Mouse (Mus musculus) gastrocnemius, adult 2 months (tissue): ENCODE results near the gene Asb12. TPM values are rescaled to one million over a fixed set of nuclear protein-coding genes. Genes with fewer than 3 reads are reported as not detected.

Experiments used
- DNase-seq: peaks from one replicate; pipeline ENCODE4 v3.0.0; 2022
- H3K27ac ChIP-seq: fragments of 200-600 bp; 2 replicates; pipeline ENCODE4 v1.8.1; 2022; ENCODE audit warnings: mild to moderate bottlenecking
- H3K4me3 ChIP-seq: fragments of 200-600 bp; 2 replicates; pipeline ENCODE4 v1.8.1; 2022; ENCODE audit warnings: mild to moderate bottlenecking, moderate library complexity
- CTCF ChIP-seq: fragments of 200-600 bp; IDR thresholded peaks from 2 replicates; pipeline ENCODE4 v1.8.1; 2022; ENCODE audit warnings: antibody characterized with exemption, mild to moderate bottlenecking, moderate library complexity
- intact Hi-C: fragments of 180-260 bp; cut with DNase I; formaldehyde crosslinking; loops from one replicate; pipeline ENCODE4 v1.15.1; 2025
- total RNA-seq, 2 experiments: library from RNA; stranded (reverse); gene quantifications; 2 replicates each; pipeline ENCODE4 v1.2.3; 2021

Asb12 gene
- total RNA-seq, 2 experiments from 2014 or later: 51.1 to 51.7 TPM

DNA sequence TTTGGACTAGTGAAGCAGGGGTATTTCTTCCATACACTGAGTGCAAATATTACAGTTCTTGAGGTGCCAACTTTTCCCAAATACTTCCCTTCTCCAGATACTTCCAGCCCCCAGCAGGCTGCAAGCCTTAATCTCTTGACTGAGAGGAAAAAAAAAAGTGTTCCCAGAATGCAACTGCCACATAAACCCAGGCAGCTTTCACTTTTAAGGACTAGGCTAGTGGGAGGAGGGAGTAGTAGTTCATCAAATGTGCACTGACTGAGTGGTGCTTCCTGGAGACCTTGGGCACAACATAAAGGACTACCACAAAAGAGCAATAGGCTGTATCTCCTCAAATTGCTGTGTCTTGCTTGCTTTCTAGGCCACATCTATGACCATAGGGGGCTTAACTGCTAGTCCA is 116.5 kb downstream of the Asb12 start:
- DNase-seq: no peak
- H3K27ac ChIP-seq: no peak overlapping the region
- H3K4me3 ChIP-seq: no peak overlapping the region
- intact Hi-C loops: no loop called here
- TF ChIP-seq CTCF: no peak

DNA sequence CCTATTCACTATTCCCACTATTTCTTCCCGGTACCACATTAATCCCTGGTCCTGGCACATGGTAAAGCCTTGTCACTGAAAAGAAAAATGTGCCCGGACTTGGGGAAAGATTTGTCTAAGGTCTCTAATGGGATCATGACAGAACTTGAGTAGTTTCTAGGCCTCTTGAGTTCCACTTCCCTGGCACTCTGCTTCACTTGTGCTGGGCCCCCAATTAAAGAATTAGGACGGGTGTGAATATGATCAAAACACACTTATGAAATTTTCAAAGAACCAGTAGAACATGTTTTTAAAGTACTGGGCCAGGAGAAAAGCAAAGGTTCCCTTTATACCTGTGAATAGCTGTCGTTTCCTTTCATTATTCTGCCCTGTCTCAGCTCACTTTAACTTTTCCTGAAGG is 119.3 kb downstream of the Asb12 start:
- no peak for DNase-seq
- intact Hi-C loops: loop anchor here (5.0 kb wide), 1 partner anchor 219 kb away; the partner anchor contains the start of gene Zc4h2
- H3K27ac ChIP-seq: no peak overlapping the region
- no peak for TF ChIP-seq CTCF
- no peak overlapping the region for H3K4me3 ChIP-seq

DNA sequence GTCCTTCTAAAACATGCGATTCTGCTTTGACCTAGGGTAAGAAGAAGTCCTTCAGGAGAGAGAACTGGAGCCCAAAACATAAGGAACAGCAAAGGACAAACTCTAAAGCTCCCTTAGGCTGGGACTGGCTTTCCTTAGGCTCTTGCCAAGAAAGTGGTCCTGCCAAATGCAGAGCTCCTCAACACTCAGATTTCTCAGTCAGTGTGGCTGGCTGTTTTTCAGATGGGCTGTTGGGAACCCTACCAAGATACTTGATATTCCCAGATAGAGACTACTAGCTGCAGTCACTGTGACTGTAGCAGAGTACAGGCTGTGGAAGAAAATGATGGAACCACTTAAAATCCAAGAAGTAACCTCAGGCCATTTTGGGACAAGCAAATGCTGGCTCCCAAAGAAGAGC is 120.6 kb downstream of the Asb12 start:
- intact Hi-C loops: loop anchor here (5.0 kb wide), 1 partner anchor 220 kb away; the partner anchor contains the start of gene Zc4h2
- Histone ChIP-seq H3K27ac (peak overlapping the region; percentile 41), H3K4me3 (no peak overlapping the region)
- DNase-seq: peak; percentile 69
- no peak for TF ChIP-seq CTCF

Other genes starting within 250 kb of the Asb12 start
- gene Amer1, start 113.1 kb downstream of the Asb12 start, total RNA-seq: 1 to 10 TPM; 2.9 to 4.8 TPM
- gene Pfn5, start 117 bp upstream of the Asb12 start, total RNA-seq: not detected
- 1 to 10 TPM in 1 of 2 experiments, under 1 TPM in 1; 0.69 to 1.2 TPM for gene Zc4h2, start 100.5 kb upstream of the Asb12 start, total RNA-seq
- gene Zc3h12b, start 153.7 kb upstream of the Asb12 start, total RNA-seq: under 1 TPM; 0.45 to 0.61 TPM